Mouse (Mus musculus) neural tube, embryonic 11.5 days (tissue): ENCODE measurements around the gene Padi4. TPM values are rescaled to one million over a fixed set of nuclear protein-coding genes. Genes with fewer than 3 reads are reported as not detected.
A peak's percentile ranks its signal among the peaks of the same experiment; 100 is the strongest.

Experiments
- ATAC-seq: fragments of 200-750 bp; cut with Nextera tagmentation; 2 replicates; pipeline ENCODE4 v1.8.0; 2017; ENCODE audit warnings: moderate number of reproducible peaks, mild to moderate bottlenecking, moderate TSS enrichment, moderate library complexity; ENCODE audit not compliant: insufficient read depth, low FRiP score, low TSS enrichment
- DNase-seq: peaks from one replicate; pipeline ENCODE4 v3.0.0-alpha.2; 2015; ENCODE audit warnings: low spot score
- H3K27ac ChIP-seq: fragments of 300-500 bp; sonication (generic); 2 replicates; pipeline ENCODE4 v1.5.1; 2014; ENCODE audit warnings: low read depth, mild to moderate bottlenecking, low read length
- H3K27me3 ChIP-seq: fragments of 300-500 bp; sonication (generic); 2 replicates; pipeline ENCODE4 v1.6.1; 2014; ENCODE audit warnings: mild to moderate bottlenecking, low read length, mixed read lengths; ENCODE audit not compliant: control insufficient read depth, insufficient read depth
- H3K36me3 ChIP-seq: fragments of 300-500 bp; sonication (generic); 2 replicates; pipeline ENCODE4 v1.6.1; 2014; ENCODE audit warnings: mild to moderate bottlenecking, low read length, moderate library complexity, mixed read lengths; ENCODE audit not compliant: control insufficient read depth, insufficient read depth
- H3K4me1 ChIP-seq: fragments of 300-500 bp; sonication (generic); 2 replicates; pipeline ENCODE4 v1.6.1; 2014; ENCODE audit warnings: low read length, mixed read lengths; ENCODE audit not compliant: control insufficient read depth, insufficient read depth
- H3K4me2 ChIP-seq: fragments of 300-500 bp; sonication (generic); 2 replicates; pipeline ENCODE4 v1.6.1; 2014; ENCODE audit warnings: low read depth, mild to moderate bottlenecking, moderate library complexity
- H3K4me3 ChIP-seq: fragments of 300-500 bp; sonication (generic); 2 replicates; pipeline ENCODE4 v1.5.1; 2014; ENCODE audit warnings: low read depth, low read length
- H3K9ac ChIP-seq: fragments of 300-500 bp; sonication (generic); 2 replicates; pipeline ENCODE4 v1.6.1; 2014; ENCODE audit warnings: mild to moderate bottlenecking, low read length
- H3K9me3 ChIP-seq: fragments of 300-500 bp; sonication (generic); 2 replicates; pipeline ENCODE4 v1.6.1; 2016; ENCODE audit warnings: low read length; ENCODE audit not compliant: control insufficient read depth
- WGBS: fragments of 180-500 bp; shearing (Covaris S2); extraction: QIAGEN DNeasy Blood & Tissue Kit; methylation state at CpG from one replicate; pipeline ENCODE4 v1.1.7; 2014; 5-methylcytosine and 5-hydroxymethylcytosine counted together
- polyA plus RNA-seq: library from polyadenylated mRNA; unstranded; fragments of >200 nt; fragmentation: Nextera tagmentation; extraction: Ambion mirVana; gene quantifications from 2 replicates; pipeline ENCODE4 v1.2.1, GENCODE M21; 2014

The Padi4 gene
- 0.09 and 0.50 TPM in 2 replicates for polyA plus RNA-seq

GRCm38 (mm10) chr4:140774025-140774800 is at the start of gene Padi4:
Gene Padi4, minus strand, starts transcription at chr4:140774236.
- Histone ChIP-seq H3K4me2 (no peak within 1 kb of the TSS), H3K4me3 (no peak within 1 kb of the TSS), H3K9me3 (no peaks in the 10 kb centered on the region), H3K27ac (no peak within 1 kb of the TSS), H3K4me1 (no peaks in the 10 kb centered on the region; the same call in 1 of the 2 replicates), H3K9ac (no peak within 1 kb of the TSS), H3K27me3 (no peaks in the 10 kb centered on the region), H3K36me3 (no peaks in the 10 kb centered on the region)
- no peak for ATAC-seq
- DNase-seq: no peak
- 84% methylated on average over 21 of the region's 21 CpGs for WGBS

- no peaks in the 10 kb centered on the region for H3K36me3 ChIP-seq
- peak; percentile 57 for DNase-seq
- no peak for ATAC-seq
- WGBS: 79% methylated on average over 5 of the region's 5 CpGs
- no peak overlapping the region for H3K27ac ChIP-seq
- no peaks in the 10 kb centered on the region for H3K4me1 ChIP-seq
- no peak overlapping the region for H3K9ac ChIP-seq
- no peak overlapping the region for H3K4me3 ChIP-seq
- H3K9me3 ChIP-seq: no peaks in the 10 kb centered on the region; the same call in 1 of the 2 replicates
- no peaks in the 10 kb centered on the region for H3K27me3 ChIP-seq
- H3K4me2 ChIP-seq: no peak overlapping the region
Measured at GRCm38 (mm10) chr4:140821988-140822387, 48.0 kb upstream of the Padi4 start.

GRCm38 (mm10) chr4:140817413-140817812 is 43.4 kb upstream of the Padi4 start:
- no peak for DNase-seq
- H3K4me2 ChIP-seq: no peak overlapping the region
- no peaks in the 10 kb centered on the region for H3K9me3 ChIP-seq
- no peak overlapping the region for H3K4me3 ChIP-seq
- no peak overlapping the region for H3K27ac ChIP-seq
- H3K9ac ChIP-seq: no peak overlapping the region
- 86% methylated on average over 8 of the region's 8 CpGs for WGBS
- H3K36me3 ChIP-seq: no peaks in the 10 kb centered on the region
- ATAC-seq: no peak
- H3K4me1 ChIP-seq: no peaks in the 10 kb centered on the region
- no peaks in the 10 kb centered on the region for H3K27me3 ChIP-seq

GRCm38 (mm10) chr4:140815996-140816917 is 42.2 kb upstream of the Padi4 start:
- DNase-seq: no peak
- Histone ChIP-seq H3K9me3 (no peaks in the 10 kb centered on the region), H3K27ac (no peak overlapping the region), H3K4me3 (no peak overlapping the region), H3K36me3 (no peaks in the 10 kb centered on the region), H3K4me1 (no peaks in the 10 kb centered on the region), H3K9ac (no peak overlapping the region), H3K27me3 (no peaks in the 10 kb centered on the region), H3K4me2 (no peak overlapping the region)
- WGBS: 60% methylated on average over 10 of the region's 10 CpGs
- ATAC-seq: no peak

GRCm38 (mm10) chr4:140815496-140815895 is 41.5 kb upstream of the Padi4 start:
- ATAC-seq (no peak), DNase-seq (no peak)
- Histone ChIP-seq H3K36me3 (no peaks in the 10 kb centered on the region), H3K27ac (no peak overlapping the region), H3K4me1 (no peaks in the 10 kb centered on the region), H3K27me3 (no peaks in the 10 kb centered on the region), H3K9ac (no peak overlapping the region), H3K4me3 (no peak overlapping the region), H3K4me2 (no peak overlapping the region), H3K9me3 (no peaks in the 10 kb centered on the region)
- 83% methylated on average over 5 of the region's 5 CpGs for WGBS

- DNase-seq (no peak), ATAC-seq (no peak)
- WGBS: 24% methylated on average over 36 of the region's 36 CpGs
- H3K27ac ChIP-seq: no peak overlapping the region
- no peaks in the 10 kb centered on the region for H3K27me3 ChIP-seq
- peak overlapping the region; percentile 20 for H3K4me3 ChIP-seq
- H3K9ac ChIP-seq: no peak overlapping the region
- no peaks in the 10 kb centered on the region for H3K4me1 ChIP-seq
- no peaks in the 10 kb centered on the region for H3K36me3 ChIP-seq
- H3K4me2 ChIP-seq: peak overlapping the region; percentile 47
- H3K9me3 ChIP-seq: no peaks in the 10 kb centered on the region
Measured at GRCm38 (mm10) chr4:140814241-140815225, 40.5 kb upstream of the Padi4 start.

- DNase-seq (no peak), ATAC-seq (no peak)
- Histone ChIP-seq H3K4me2 (peak overlapping the region; percentile 47), H3K27ac (no peak overlapping the region), H3K4me1 (no peaks in the 10 kb centered on the region), H3K4me3 (peak overlapping the region; percentile 20), H3K9ac (no peak overlapping the region), H3K27me3 (no peaks in the 10 kb centered on the region), H3K9me3 (no peaks in the 10 kb centered on the region), H3K36me3 (no peaks in the 10 kb centered on the region)
- 9% methylated on average over 13 of the region's 13 CpGs for WGBS
Measured at GRCm38 (mm10) chr4:140813358-140814185, 39.5 kb upstream of the Padi4 start.
